Mouse (Mus musculus): ENCODE results near the gene Snrpd3. TPM values are rescaled to one million over a fixed set of nuclear protein-coding genes. Genes with fewer than 3 reads are reported as not detected.

Snrpd3 gene
- total RNA-seq, 2 experiments from 2014 or later = 65.7 to 69.5 TPM

Other genes starting within 250 kb of the Snrpd3 start
- gene Adora2a, start 200.7 kb upstream of the Snrpd3 start, total RNA-seq (2021) = 10 to 100 TPM in 1 of 2 experiments, 1 to 10 TPM in 1; 9.2 to 16.7 TPM
- 1 to 10 TPM in 1 of 2 experiments, under 1 TPM in 1; 0.65 to 1.3 TPM for gene Upb1, start 116.4 kb upstream of the Snrpd3 start, total RNA-seq (2021)
- 10 to 100 TPM; 41.8 to 44.2 TPM for gene Gucd1, start 421 bp downstream of the Snrpd3 start, total RNA-seq (2021)
- gene Lrrc75b, start 42.8 kb downstream of the Snrpd3 start, total RNA-seq (2021) = 1 to 10 TPM; 1.1 to 1.5 TPM
- not detected for gene Ggt1, start 44.1 kb downstream of the Snrpd3 start, total RNA-seq (2021)
- gene Ggt5, start 71.8 kb downstream of the Snrpd3 start, total RNA-seq (2021) = 1 to 10 TPM; 5.4 to 9.0 TPM
- gene Susd2, start 126.5 kb downstream of the Snrpd3 start, total RNA-seq (2021) = 1 to 10 TPM; 1.4 to 1.8 TPM
- gene Cabin1, start 246.8 kb downstream of the Snrpd3 start, total RNA-seq (2021) = 10 to 100 TPM; 23.4 to 26.2 TPM